Mouse (Mus musculus) spleen, adult 2 months (tissue): ENCODE data around the gene Unkl. TPM values are rescaled to one million over a fixed set of nuclear protein-coding genes. Genes with fewer than 3 reads are reported as not detected.
A peak's percentile ranks its signal among the peaks of the same experiment; 100 is the strongest.

Source experiments
- DNase-seq, 2 experiments: peaks; one replicate each; pipeline versions ENCODE4 v3.0.0 to v3.0.0-alpha.2; 2012 to 2021; ENCODE audit warnings: low spot score in 2 of 2, low read depth in 1 of 2
- H3K27ac ChIP-seq: fragments of 200-500 bp; 2 replicates; pipeline ENCODE4 v1.5.1; 2012; ENCODE audit warnings: low read length, inconsistent platforms; ENCODE audit not compliant: insufficient read depth
- H3K27me3 ChIP-seq: fragments of 200-500 bp; 2 replicates; pipeline ENCODE4 v1.6.1; 2012; ENCODE audit warnings: mild to moderate bottlenecking, moderate library complexity, low read length, inconsistent platforms; ENCODE audit not compliant: control insufficient read depth, insufficient read depth
- H3K36me3 ChIP-seq: fragments of 200-500 bp; 2 replicates; pipeline ENCODE4 v1.6.1; 2012; ENCODE audit warnings: mild to moderate bottlenecking, low read length, inconsistent platforms; ENCODE audit not compliant: control insufficient read depth, insufficient read depth
- H3K4me1 ChIP-seq: fragments of 200-500 bp; 2 replicates; pipeline ENCODE4 v1.6.1; 2011; ENCODE audit warnings: inconsistent platforms; ENCODE audit not compliant: control insufficient read depth, insufficient read depth, insufficient read length
- H3K4me3 ChIP-seq: fragments of 200-500 bp; 2 replicates; pipeline ENCODE4 v1.5.1; 2011; ENCODE audit warnings: mild to moderate bottlenecking, inconsistent platforms; ENCODE audit not compliant: insufficient read depth, insufficient read length; ENCODE audit errors: extremely low read depth
- CTCF ChIP-seq: fragments of 200-500 bp; IDR thresholded peaks from 2 replicates; pipeline ENCODE4 v1.5.1; 2011; ENCODE audit warnings: mild to moderate bottlenecking, inconsistent platforms; ENCODE audit not compliant: insufficient read depth, insufficient read length, insufficient replicate concordance; ENCODE audit errors: extremely low read depth
- POLR2A ChIP-seq: fragments of 200-500 bp; IDR thresholded peaks from 2 replicates; pipeline ENCODE4 v1.6.1; 2011; ENCODE audit warnings: low read depth, low read length, inconsistent platforms
- WGBS: fragments of 180-500 bp; shearing (Covaris S2); methylation state at CpG from one replicate; pipeline ENCODE4 v1.1.7; 2018; 5-methylcytosine and 5-hydroxymethylcytosine counted together
- polyA plus RNA-seq: library from polyadenylated mRNA; depleted of rRNA; stranded (reverse); fragments of >200 nt; gene quantifications from 2 replicates; pipeline ENCODE4 v1.2.3, GENCODE M21; 2012; rRNA removed

Unkl gene
- 30.4 and 32.0 TPM in 2 replicates for polyA plus RNA-seq

DNA sequence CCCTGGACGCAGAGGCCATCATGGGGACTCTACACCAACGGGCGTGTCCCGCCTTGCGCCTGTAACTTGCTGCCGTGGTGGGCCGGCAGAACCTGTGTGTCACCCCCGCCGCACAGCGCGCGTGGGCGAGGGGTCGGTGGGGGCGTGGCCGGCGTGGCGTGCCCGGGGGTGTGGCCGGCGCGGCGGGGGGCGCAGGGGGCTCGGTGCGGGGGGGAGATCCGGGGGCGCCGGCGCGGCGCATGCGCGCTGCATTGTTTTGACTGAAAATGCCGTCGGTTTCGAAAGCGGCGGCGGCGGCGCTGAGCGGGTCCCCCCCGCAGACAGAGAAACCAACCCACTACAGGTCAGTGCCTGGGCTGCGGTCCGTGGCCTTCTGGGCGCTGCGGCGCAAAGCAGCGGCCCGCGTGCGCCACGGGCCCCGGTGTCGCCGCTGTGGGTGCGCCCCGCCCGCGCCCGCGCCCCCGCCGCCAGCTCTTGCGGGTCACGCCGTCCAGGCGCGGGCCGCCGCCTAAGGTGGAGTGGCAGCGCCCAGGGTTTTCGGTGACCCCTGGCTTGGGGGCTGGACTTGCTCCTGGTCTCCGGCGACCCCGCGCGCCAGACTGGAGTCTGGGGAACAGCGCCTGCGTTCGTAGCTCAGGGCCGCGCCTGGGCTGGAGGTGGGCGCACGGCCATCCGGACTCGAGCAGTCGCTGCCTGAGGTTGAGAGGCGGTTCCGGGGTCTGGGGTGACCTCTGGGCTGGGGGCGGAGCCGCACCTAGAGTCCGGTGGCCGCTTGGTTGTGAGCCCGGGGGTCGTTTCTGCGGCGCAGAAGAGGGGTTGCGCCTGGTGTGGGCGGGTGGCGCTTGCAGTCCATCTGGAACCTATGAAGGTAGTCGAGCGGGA is at the start of gene Unkl:
Unkl (plus strand) TSS at position 248 of the 882 bp plus-strand sequence.
- H3K27ac ChIP-seq = peak within 1 kb of the TSS; percentile 84
- under 1% methylated on average over 101 of the region's 104 CpGs for WGBS
- H3K4me3 ChIP-seq = peak within 1 kb of the TSS; percentile 91
- H3K36me3 ChIP-seq = no peaks in the 10 kb centered on the region
- no peaks in the 10 kb centered on the region for H3K27me3 ChIP-seq
- peaks cover 15% of the 10 kb centered on the region; the same call in 1 of the 2 replicates for H3K4me1 ChIP-seq
- TF ChIP-seq CTCF = no peak
- TF ChIP-seq POLR2A = no peak
- peak in 1 of 2 experiments; percentile 63 for DNase-seq

DNA sequence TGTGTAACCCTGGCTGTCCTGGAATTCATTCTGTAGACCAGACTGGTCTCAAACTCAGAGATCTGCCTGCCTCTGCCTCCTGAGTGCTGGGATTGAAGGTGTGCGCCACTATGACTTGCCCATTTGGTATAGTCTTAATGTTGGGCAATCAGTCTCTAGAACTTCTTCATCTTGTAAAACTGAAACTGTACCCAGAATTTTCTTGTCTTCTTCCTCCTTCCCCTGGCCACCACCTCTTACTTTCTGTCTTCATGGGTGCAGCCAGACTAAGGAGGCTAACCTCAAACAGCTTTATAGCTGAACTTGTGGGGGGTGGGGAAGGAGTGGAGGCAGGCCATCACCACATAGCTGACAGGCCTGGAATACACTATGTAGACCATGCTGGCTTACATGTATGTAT is 49.4 kb upstream of the Unkl start:
- WGBS = 97% methylated on average over 1 of the region's 1 CpGs
- no peaks in the 10 kb centered on the region for H3K27me3 ChIP-seq
- no peak for TF ChIP-seq CTCF
- TF ChIP-seq POLR2A = no peak
- DNase-seq = no peak
- H3K4me3 ChIP-seq = no peak overlapping the region
- H3K4me1 ChIP-seq = peaks cover 4% of the 10 kb centered on the region; the same call in 1 of the 2 replicates
- H3K27ac ChIP-seq = no peak overlapping the region
- no peaks in the 10 kb centered on the region; the same call in 1 of the 2 replicates for H3K36me3 ChIP-seq

DNA sequence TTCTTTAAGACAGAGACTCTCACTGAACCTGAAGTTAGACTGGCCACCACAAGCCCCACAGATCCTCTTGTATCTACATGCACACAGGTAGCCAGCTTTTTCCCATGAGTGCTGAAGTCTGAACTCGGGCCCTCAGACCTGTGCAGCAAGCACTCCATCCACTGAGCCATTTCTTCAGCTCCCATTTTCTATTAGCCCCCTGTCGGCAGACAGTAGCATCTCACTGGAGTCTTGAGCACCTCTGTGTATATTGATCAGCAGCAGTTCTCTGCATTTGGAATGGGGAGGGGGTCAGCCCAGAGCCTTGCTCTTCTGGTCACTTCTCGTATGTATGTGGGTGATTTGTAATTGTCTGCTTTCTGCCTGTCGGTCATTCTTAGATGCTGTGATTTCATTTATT is 48.2 kb upstream of the Unkl start:
- Histone ChIP-seq H3K27ac (no peak overlapping the region), H3K4me1 (no peaks in the 10 kb centered on the region; the same call in 1 of the 2 replicates), H3K4me3 (no peak overlapping the region), H3K36me3 (no peaks in the 10 kb centered on the region; the same call in 1 of the 2 replicates), H3K27me3 (no peaks in the 10 kb centered on the region)
- TF ChIP-seq POLR2A (no peak), CTCF (no peak)
- no peak for DNase-seq
- WGBS = 84% methylated on average over 4 of the region's 4 CpGs

DNA sequence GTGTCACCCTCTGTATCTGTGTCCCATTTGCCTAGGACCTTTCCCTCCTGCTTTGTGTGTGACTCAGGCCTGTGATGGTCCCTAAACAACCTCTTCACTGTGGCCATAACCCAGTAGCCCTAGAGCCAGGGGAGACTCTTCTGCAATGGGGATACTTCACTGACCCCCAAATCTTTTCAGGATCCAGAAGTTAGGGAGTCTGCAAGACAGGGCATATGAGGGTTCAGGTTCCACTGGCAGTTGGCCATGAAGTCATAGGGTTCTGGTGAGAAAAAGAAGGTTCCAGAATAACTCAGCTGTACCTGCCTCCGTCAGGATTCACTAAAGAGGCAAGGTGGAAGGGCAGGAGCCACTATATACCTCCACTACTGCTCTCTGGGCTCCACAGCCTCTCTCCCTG is 26.0 kb upstream of the Unkl start, which contains the start of gene Ccdc154:
Ccdc154 (plus strand) TSS at position 301 of the 400 bp plus-strand sequence.
- no peak for TF ChIP-seq CTCF
- TF ChIP-seq POLR2A = no peak
- H3K4me3 ChIP-seq = no peak within 1 kb of the TSS
- H3K36me3 ChIP-seq = peaks cover 22% of the 10 kb centered on the region
- no peak within 1 kb of the TSS for H3K27ac ChIP-seq
- DNase-seq = no peak
- no peaks in the 10 kb centered on the region for H3K27me3 ChIP-seq
- no peaks in the 10 kb centered on the region for H3K4me1 ChIP-seq
- 100% methylated on average over 1 of the region's 1 CpGs for WGBS

DNA sequence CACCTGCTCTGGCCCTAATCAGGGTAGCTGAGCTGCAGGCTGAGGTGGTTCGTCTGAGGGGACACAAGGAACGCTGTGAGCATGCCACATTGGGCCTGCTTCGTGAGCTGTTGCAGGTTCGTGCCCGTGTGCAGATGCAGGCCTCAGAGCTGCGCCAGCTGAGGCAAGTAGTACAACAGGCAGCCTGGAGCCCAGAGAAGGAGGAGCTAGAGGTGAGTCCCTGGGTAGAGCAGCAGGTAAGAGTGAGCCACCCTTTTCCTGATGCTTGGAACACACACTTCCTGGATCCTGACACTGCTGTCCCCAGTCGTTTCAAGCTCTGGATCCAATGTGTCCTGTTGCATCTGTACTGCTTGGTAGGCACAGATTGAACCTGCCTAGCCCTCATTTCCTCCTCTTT is 24.8 kb upstream of the Unkl start:
- no peak for DNase-seq
- peaks cover 18% of the 10 kb centered on the region for H3K36me3 ChIP-seq
- H3K4me1 ChIP-seq = no peaks in the 10 kb centered on the region
- no peak overlapping the region for H3K27ac ChIP-seq
- H3K4me3 ChIP-seq = no peak overlapping the region
- 81% methylated on average over 7 of the region's 7 CpGs for WGBS
- TF ChIP-seq CTCF (no peak), POLR2A (no peak)
- H3K27me3 ChIP-seq = no peaks in the 10 kb centered on the region

DNA sequence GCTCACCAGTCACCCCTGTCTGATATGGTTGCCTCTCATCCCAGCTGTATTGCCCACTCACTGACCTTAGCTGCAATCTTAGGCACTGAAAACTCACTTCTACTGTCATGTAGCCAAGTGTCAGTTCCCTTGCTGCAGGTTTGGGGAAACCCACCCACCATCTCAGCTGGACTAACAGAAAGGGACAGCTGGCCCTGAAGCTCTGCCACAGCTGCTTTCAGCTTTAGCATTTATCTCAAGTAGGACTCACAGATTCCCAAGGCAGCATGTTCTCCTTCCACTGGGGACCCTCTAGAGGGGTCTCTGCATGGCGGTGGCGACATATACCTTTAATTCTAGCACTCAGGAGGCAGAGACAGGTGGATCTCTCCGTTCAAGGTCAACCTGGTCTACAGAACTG is 23.4 kb upstream of the Unkl start:
- Histone ChIP-seq H3K4me1 (no peaks in the 10 kb centered on the region), H3K27ac (no peak overlapping the region), H3K4me3 (no peak overlapping the region), H3K36me3 (peaks cover 11% of the 10 kb centered on the region), H3K27me3 (no peaks in the 10 kb centered on the region)
- 83% methylated on average over 3 of the region's 3 CpGs for WGBS
- DNase-seq = no peak
- TF ChIP-seq POLR2A (no peak), CTCF (no peak)
